Mouse (Mus musculus) olfactory bulb, adult 2 months (tissue): ENCODE data around the gene Reps1.

Source experiments
- CTCF ChIP-seq: fragments of 200-500 bp; IDR thresholded peaks from 2 replicates; pipeline ENCODE4 v1.5.1; 2012; ENCODE audit warnings: low read depth, mild to moderate bottlenecking, low read length, moderate library complexity; ENCODE audit not compliant: insufficient read depth
- POLR2A ChIP-seq: fragments of 200-500 bp; IDR thresholded peaks from 2 replicates; pipeline ENCODE4 v1.6.1; 2012; ENCODE audit warnings: mild to moderate bottlenecking, low read depth, low read length, moderate library complexity; ENCODE audit not compliant: insufficient read depth

DNA sequence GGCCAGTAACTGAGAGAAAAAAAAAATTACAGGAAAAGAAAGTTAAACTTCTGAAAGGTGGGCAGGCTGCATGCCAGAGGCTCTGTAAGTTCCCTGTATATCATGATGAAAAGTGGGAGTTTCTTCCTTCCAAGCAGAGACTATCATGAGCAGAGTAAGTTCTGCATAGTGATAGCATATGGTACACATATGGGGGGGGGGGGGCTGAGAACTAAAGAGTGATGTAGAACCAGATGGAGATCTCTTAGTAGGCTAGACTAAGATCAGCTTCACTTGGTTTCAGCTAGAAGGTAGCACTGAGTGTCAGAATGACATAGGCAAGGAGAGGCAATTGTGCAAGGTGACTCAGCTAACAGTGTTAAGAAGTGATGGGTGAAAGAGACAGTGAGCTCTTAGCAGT is 55.3 kb downstream of the Reps1 start:
- TF ChIP-seq CTCF, result no peak
- TF ChIP-seq POLR2A, result no peak
